Mouse (Mus musculus) kidney, embryonic 14.5 days (tissue): ENCODE results near the gene Gm3453. TPM values are rescaled to one million over a fixed set of nuclear protein-coding genes. Genes with fewer than 3 reads are reported as not detected.
"Not testable (repeated sequence)": the region's sequence is repeated elsewhere in the genome, so short reads cannot be mapped to it uniquely, and the experiment has no call there.

Experiments used
- ATAC-seq: fragments of 200-750 bp; cut with Nextera tagmentation; 2 replicates; pipeline ENCODE4 v1.8.0; 2017; ENCODE audit warnings: moderate number of reproducible peaks, mild to moderate bottlenecking, moderate TSS enrichment, moderate library complexity; ENCODE audit not compliant: low FRiP score, low TSS enrichment
- H3K27ac ChIP-seq: fragments of 300-500 bp; sonication (generic); 2 replicates; pipeline ENCODE4 v1.5.1; 2014; ENCODE audit warnings: low read depth, mild to moderate bottlenecking, low read length, moderate library complexity, mixed read lengths
- H3K27me3 ChIP-seq: fragments of 300-500 bp; sonication (generic); 2 replicates; pipeline ENCODE4 v1.6.1; 2014; ENCODE audit warnings: mild to moderate bottlenecking, low read length; ENCODE audit not compliant: control insufficient read depth, insufficient read depth
- H3K36me3 ChIP-seq: fragments of 300-500 bp; sonication (generic); 2 replicates; pipeline ENCODE4 v1.6.1; 2014; ENCODE audit warnings: low read length, mixed read lengths; ENCODE audit not compliant: control insufficient read depth, insufficient read depth
- H3K4me1 ChIP-seq: fragments of 300-500 bp; sonication (generic); 2 replicates; pipeline ENCODE4 v1.6.1; 2014; ENCODE audit warnings: low read length, mixed read lengths; ENCODE audit not compliant: control insufficient read depth, insufficient read depth
- H3K4me2 ChIP-seq: fragments of 300-500 bp; sonication (generic); replicated peaks from 2 replicates; pipeline ENCODE4 v1.6.1; 2014; ENCODE audit warnings: low read depth, mild to moderate bottlenecking, low read length
- H3K4me3 ChIP-seq: fragments of 300-500 bp; sonication (generic); 2 replicates; pipeline ENCODE4 v1.5.1; 2014; ENCODE audit warnings: mild to moderate bottlenecking, low read length
- H3K9ac ChIP-seq: fragments of 300-500 bp; sonication (generic); 2 replicates; pipeline ENCODE4 v1.6.1; 2014; ENCODE audit warnings: low read depth, mild to moderate bottlenecking, low read length, moderate library complexity
- H3K9me3 ChIP-seq: fragments of 300-500 bp; sonication (generic); 2 replicates; pipeline ENCODE4 v1.6.1; 2016; ENCODE audit warnings: low read length; ENCODE audit not compliant: control insufficient read depth
- WGBS: fragments of 180-500 bp; shearing (Covaris S2); extraction: QIAGEN DNeasy Blood & Tissue Kit; methylation state at CpG from one replicate; pipeline ENCODE4 v1.1.7; 2014; 5-methylcytosine and 5-hydroxymethylcytosine counted together
- polyA plus RNA-seq: library from polyadenylated mRNA; unstranded; fragments of >200 nt; fragmentation: Nextera tagmentation; extraction: Ambion mirVana; gene quantifications from 2 replicates; pipeline ENCODE4 v1.2.1, GENCODE M21; 2014

Gm3453 gene
- not detected in 2 replicates for polyA plus RNA-seq

GRCm38 (mm10) chr14:5979037-5979436, at the start of gene Gm3453:
Gene Gm3453 (minus strand): TSS chr14:5979137.
- 73% methylated on average over 1 of the region's 2 CpGs for WGBS
- not testable (repeated sequence) for H3K9me3 ChIP-seq, ATAC-seq

GRCm38 (mm10) chr14:5987136-5987535, 8.2 kb upstream of the Gm3453 start:
- not testable (repeated sequence) for H3K27me3 ChIP-seq, H3K4me1 ChIP-seq, H3K27ac ChIP-seq, H3K36me3 ChIP-seq, H3K9ac ChIP-seq, ATAC-seq, H3K4me3 ChIP-seq, H3K4me2 ChIP-seq, H3K9me3 ChIP-seq
- 78% methylated on average over 4 of the region's 7 CpGs for WGBS

More at GRCm38 (mm10) chr14:5979037-5979436, at the start of gene Gm3453:
- H3K36me3 ChIP-seq, H3K27ac ChIP-seq, H3K4me1 ChIP-seq, H3K4me3 ChIP-seq, H3K27me3 ChIP-seq, H3K9ac ChIP-seq, H3K4me2 ChIP-seq: not testable (repeated sequence)

GRCm38 (mm10) chr14:5962441-5962840, 16.5 kb downstream of the Gm3453 start:
- H3K4me2 ChIP-seq, H3K9ac ChIP-seq, H3K36me3 ChIP-seq, H3K4me1 ChIP-seq, ATAC-seq, H3K27ac ChIP-seq, H3K9me3 ChIP-seq, H3K4me3 ChIP-seq, H3K27me3 ChIP-seq: not testable (repeated sequence)
- WGBS: 42% methylated on average over 4 of the region's 4 CpGs

DNA sequence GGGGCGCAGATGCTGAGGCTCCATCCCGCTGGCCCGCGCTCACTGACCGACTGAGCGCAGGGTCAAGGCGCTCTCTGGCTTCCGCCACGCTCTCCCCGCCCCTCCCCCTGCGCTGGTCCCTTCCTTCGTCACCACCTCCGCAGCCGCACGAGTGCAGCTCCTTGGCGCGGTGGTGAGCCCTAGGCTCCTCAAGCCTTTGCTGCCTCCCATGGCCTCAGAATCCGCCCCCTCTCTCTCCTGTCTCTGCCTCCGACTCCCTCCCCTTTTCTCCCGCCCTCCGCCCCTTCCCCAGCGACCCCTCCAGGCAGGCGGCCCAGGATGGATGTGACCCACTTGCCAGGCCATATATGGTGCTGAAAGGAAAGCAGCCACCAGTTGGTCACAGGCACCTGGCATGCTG, 17.3 kb downstream of the Gm3453 start, which contains the start of gene Gm3248:
Gene Gm3248 (minus strand): TSS at position 111 of the 400 bp plus-strand sequence.
- H3K27ac ChIP-seq, H3K9me3 ChIP-seq, H3K4me1 ChIP-seq, H3K36me3 ChIP-seq, ATAC-seq, H3K27me3 ChIP-seq: not testable (repeated sequence)
- under 1% methylated on average over 12 of the region's 23 CpGs for WGBS
- Histone ChIP-seq H3K4me3 (peak within 1 kb of the TSS; percentile 34), H3K4me2 (peak within 1 kb of the TSS; percentile 64), H3K9ac (peak within 1 kb of the TSS; percentile 40; the same call in 1 of the 2 replicates)

DNA sequence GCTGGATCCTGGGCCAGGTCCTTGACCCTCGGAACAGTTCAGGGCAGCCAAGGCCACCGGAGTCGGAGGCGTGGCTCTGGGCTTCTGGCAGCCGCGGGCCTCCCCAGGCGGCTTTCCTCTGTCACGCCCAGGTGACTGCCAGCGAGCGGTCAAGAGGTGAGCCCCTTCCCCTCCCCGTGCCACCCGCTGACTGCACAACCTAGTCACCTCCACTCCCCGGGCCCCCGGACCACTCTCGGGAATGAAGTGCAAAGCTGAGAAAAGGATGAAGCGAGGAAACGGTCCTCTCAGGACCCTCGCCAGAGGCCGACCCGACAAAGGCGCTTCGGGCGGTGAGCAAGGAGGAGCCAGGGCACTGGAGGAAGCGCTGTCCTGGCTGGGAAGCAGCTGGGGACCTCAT, 17.8 kb downstream of the Gm3453 start:
- peak; percentile 72; the same call in 1 of the 2 replicates for ATAC-seq
- peak overlapping the region; percentile 34 for H3K4me3 ChIP-seq
- not testable (repeated sequence) for H3K27me3 ChIP-seq, H3K4me1 ChIP-seq, H3K9me3 ChIP-seq, H3K36me3 ChIP-seq, H3K27ac ChIP-seq
- H3K4me2 ChIP-seq: peak overlapping the region; percentile 64
- WGBS: 3% methylated on average over 16 of the region's 24 CpGs
- H3K9ac ChIP-seq: peak overlapping the region; percentile 40; the same call in 1 of the 2 replicates

GRCm38 (mm10) chr14:5960479-5960878, 18.5 kb downstream of the Gm3453 start:
- H3K9ac ChIP-seq, H3K4me3 ChIP-seq, H3K4me1 ChIP-seq, H3K27me3 ChIP-seq, H3K4me2 ChIP-seq, ATAC-seq, H3K9me3 ChIP-seq, H3K27ac ChIP-seq, H3K36me3 ChIP-seq: not testable (repeated sequence)
- 0% methylated on average over 3 of the region's 10 CpGs for WGBS

DNA sequence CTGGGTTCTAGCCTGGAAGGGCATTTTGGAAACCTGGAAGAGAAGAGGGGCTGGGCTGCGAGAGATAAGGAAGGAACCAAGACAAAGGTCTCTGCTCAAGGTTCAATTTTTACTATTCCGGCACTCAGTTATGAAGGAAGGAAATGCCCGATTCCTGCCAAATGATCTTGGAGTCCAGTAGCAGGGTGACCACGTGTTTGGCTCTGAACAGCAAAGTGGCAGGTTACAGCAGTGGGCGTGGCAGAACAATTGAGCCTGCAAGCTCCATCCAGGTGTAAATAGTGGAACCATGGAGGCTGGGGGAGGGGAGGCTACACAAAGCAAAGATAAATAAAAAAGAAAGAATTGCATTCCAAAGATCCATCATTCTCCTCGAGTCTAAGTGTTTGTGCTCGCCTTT, 55.7 kb downstream of the Gm3453 start:
- WGBS: 74% methylated on average over 7 of the region's 7 CpGs
- not testable (repeated sequence) for H3K27me3 ChIP-seq, H3K9me3 ChIP-seq, ATAC-seq, H3K4me3 ChIP-seq, H3K4me2 ChIP-seq, H3K36me3 ChIP-seq, H3K27ac ChIP-seq, H3K9ac ChIP-seq, H3K4me1 ChIP-seq

Other genes with a start within 250 kb of the Gm3453 start
- 0.11 and 0.13 TPM in 2 replicates for gene Gm3373, start 237.6 kb downstream of the Gm3453 start, polyA plus RNA-seq
- gene Gm3383, start 171.2 kb downstream of the Gm3453 start, polyA plus RNA-seq: 1.1 and 1.2 TPM in 2 replicates
- gene Gm3424, start 148.8 kb downstream of the Gm3453 start, polyA plus RNA-seq: not detected in 2 replicates
- gene Gm8237, start 98.8 kb downstream of the Gm3453 start, polyA plus RNA-seq: not detected in 2 replicates
- gene Gm3248, start 17.4 kb downstream of the Gm3453 start, polyA plus RNA-seq: 0.10 and 0.12 TPM in 2 replicates
- gene Gm6337, start 79.1 kb upstream of the Gm3453 start, polyA plus RNA-seq: not detected in 2 replicates
- 0.90 and 1.2 TPM in 2 replicates for gene Gm8206, start 114.8 kb upstream of the Gm3453 start, polyA plus RNA-seq
- gene Gm3468, start 129.5 kb upstream of the Gm3453 start, polyA plus RNA-seq: 2.2 TPM in 2 replicates
- not detected in 2 replicates for gene Gm3476, start 146.7 kb upstream of the Gm3453 start, polyA plus RNA-seq
- not detected in 2 replicates for gene Gm21560, start 240.2 kb upstream of the Gm3453 start, polyA plus RNA-seq